Mouse (Mus musculus) heart, embryonic 10.5 days (tissue): ENCODE measurements around the gene Sgtb. TPM values are rescaled to one million over a fixed set of nuclear protein-coding genes. Genes with fewer than 3 reads are reported as not detected.
A peak's percentile ranks its signal among the peaks of the same experiment; 100 is the strongest.

ENCODE experiments used
- DNase-seq: peaks from one replicate; pipeline ENCODE4 v3.0.0-alpha.2; 2017; ENCODE audit warnings: low spot score
- H3K27ac ChIP-seq: fragments of 300-500 bp; sonication (generic); 2 replicates; pipeline ENCODE4 v1.5.1; 2016; ENCODE audit warnings: mild to moderate bottlenecking
- H3K27me3 ChIP-seq: fragments of 300-500 bp; sonication (generic); 2 replicates; pipeline ENCODE4 v1.6.1; 2016; ENCODE audit warnings: mild to moderate bottlenecking; ENCODE audit not compliant: poor library complexity, insufficient read depth, severe bottlenecking
- H3K36me3 ChIP-seq: fragments of 300-500 bp; sonication (generic); 2 replicates; pipeline ENCODE4 v1.6.1; 2016; ENCODE audit warnings: mild to moderate bottlenecking, moderate library complexity
- H3K4me1 ChIP-seq: fragments of 300-500 bp; sonication (generic); 2 replicates; pipeline ENCODE4 v1.6.1; 2016; ENCODE audit warnings: mild to moderate bottlenecking
- H3K4me3 ChIP-seq: fragments of 300-500 bp; sonication (generic); 2 replicates; pipeline ENCODE4 v1.5.1; 2016; ENCODE audit warnings: mild to moderate bottlenecking, moderate library complexity
- H3K9me3 ChIP-seq: fragments of 300-500 bp; sonication (generic); 2 replicates; pipeline ENCODE4 v1.6.1; 2016; ENCODE audit warnings: mild to moderate bottlenecking, moderate library complexity
- WGBS: fragments of 180-500 bp; shearing (Covaris S2); methylation state at CpG from one replicate; pipeline ENCODE4 v1.1.7; 2016; 5-methylcytosine and 5-hydroxymethylcytosine counted together
- polyA plus RNA-seq: library from polyadenylated mRNA; unstranded; fragments of >200 nt; fragmentation: Nextera tagmentation; extraction: Ambion mirVana; gene quantifications from 2 replicates; pipeline ENCODE4 v1.2.1, GENCODE M21; 2016

Sgtb gene
- polyA plus RNA-seq, 1 experiment from 2014 or later = 4.1 TPM

- Histone ChIP-seq H3K4me1 (0 out of 2 replicates have a peak, but pooled peaks cover 2% of the 10 kb centered on the region), H3K27ac (no peak overlapping the region), H3K36me3 (no peaks in the 10 kb centered on the region), H3K27me3 (no peaks in the 10 kb centered on the region), H3K9me3 (no peaks in the 10 kb centered on the region), H3K4me3 (no peak overlapping the region)
- DNase-seq = no peak
- 18% methylated on average over 1 of the region's 1 CpGs for WGBS
Measured at GRCm38 (mm10) chr13:104089387-104089786, 20.2 kb upstream of the Sgtb start.

- H3K9me3 ChIP-seq = no peaks in the 10 kb centered on the region
- H3K27me3 ChIP-seq = no peaks in the 10 kb centered on the region
- DNase-seq = no peak
- WGBS = 13% methylated on average over 1 of the region's 1 CpGs
- H3K27ac ChIP-seq = no peak overlapping the region
- H3K36me3 ChIP-seq = no peaks in the 10 kb centered on the region
- H3K4me3 ChIP-seq = no peak overlapping the region
- H3K4me1 ChIP-seq = peaks cover 22% of the 10 kb centered on the region
Measured at GRCm38 (mm10) chr13:104091734-104092133, 17.8 kb upstream of the Sgtb start.

GRCm38 (mm10) chr13:104094531-104095385 is 14.8 kb upstream of the Sgtb start:
- H3K27me3 ChIP-seq = no peaks in the 10 kb centered on the region
- H3K4me3 ChIP-seq = no peak overlapping the region
- peak overlapping the region; percentile 18; the same call in 1 of the 2 replicates for H3K27ac ChIP-seq
- peaks cover 36% of the 10 kb centered on the region for H3K4me1 ChIP-seq
- no peaks in the 10 kb centered on the region for H3K36me3 ChIP-seq
- no peaks in the 10 kb centered on the region for H3K9me3 ChIP-seq
- WGBS = 78% methylated on average over 11 of the region's 11 CpGs
- DNase-seq = no peak

- no peaks in the 10 kb centered on the region for H3K9me3 ChIP-seq
- no peaks in the 10 kb centered on the region for H3K27me3 ChIP-seq
- 51% methylated on average over 7 of the region's 7 CpGs for WGBS
- H3K4me1 ChIP-seq = peaks cover 36% of the 10 kb centered on the region
- no peaks in the 10 kb centered on the region for H3K36me3 ChIP-seq
- no peak for DNase-seq
- H3K27ac ChIP-seq = no peak overlapping the region
- H3K4me3 ChIP-seq = no peak overlapping the region
Measured at GRCm38 (mm10) chr13:104095955-104096354, 13.6 kb upstream of the Sgtb start.

- no peaks in the 10 kb centered on the region for H3K36me3 ChIP-seq
- 53% methylated on average over 7 of the region's 7 CpGs for WGBS
- H3K27me3 ChIP-seq = no peaks in the 10 kb centered on the region
- no peak overlapping the region for H3K4me3 ChIP-seq
- H3K4me1 ChIP-seq = peaks cover 35% of the 10 kb centered on the region
- H3K27ac ChIP-seq = peak overlapping the region; percentile 29; the same call in 1 of the 2 replicates
- no peak for DNase-seq
- no peaks in the 10 kb centered on the region for H3K9me3 ChIP-seq
Measured at GRCm38 (mm10) chr13:104097190-104097589, 12.4 kb upstream of the Sgtb start.

GRCm38 (mm10) chr13:104100416-104100815 is 9.1 kb upstream of the Sgtb start:
- Histone ChIP-seq H3K36me3 (peaks cover 16% of the 10 kb centered on the region; the same call in 1 of the 2 replicates), H3K27ac (no peak overlapping the region), H3K27me3 (no peaks in the 10 kb centered on the region), H3K4me3 (no peak overlapping the region), H3K4me1 (peaks cover 26% of the 10 kb centered on the region), H3K9me3 (peaks cover 7% of the 10 kb centered on the region; the same call in 1 of the 2 replicates)
- 78% methylated on average over 4 of the region's 4 CpGs for WGBS
- no peak for DNase-seq

- peaks cover 18% of the 10 kb centered on the region; the same call in 1 of the 2 replicates for H3K36me3 ChIP-seq
- DNase-seq = no peak
- no peak overlapping the region for H3K27ac ChIP-seq
- peaks cover 7% of the 10 kb centered on the region; the same call in 1 of the 2 replicates for H3K9me3 ChIP-seq
- H3K4me3 ChIP-seq = no peak overlapping the region
- WGBS = 72% methylated on average over 5 of the region's 5 CpGs
- peaks cover 14% of the 10 kb centered on the region; the same call in 1 of the 2 replicates for H3K4me1 ChIP-seq
- H3K27me3 ChIP-seq = no peaks in the 10 kb centered on the region
Measured at GRCm38 (mm10) chr13:104101606-104102235, 7.8 kb upstream of the Sgtb start.

- DNase-seq = no peak
- Histone ChIP-seq H3K4me1 (0 out of 2 replicates have a peak, but pooled peaks cover 6% of the 10 kb centered on the region), H3K9me3 (peaks cover 6% of the 10 kb centered on the region; the same call in 1 of the 2 replicates), H3K27me3 (no peaks in the 10 kb centered on the region), H3K27ac (peak overlapping the region; percentile 94), H3K36me3 (peaks cover 17% of the 10 kb centered on the region; the same call in 1 of the 2 replicates), H3K4me3 (peak overlapping the region; percentile 88)
- WGBS = 2% methylated on average over 24 of the region's 24 CpGs
Measured at GRCm38 (mm10) chr13:104108651-104109287, 772 bp upstream of the Sgtb start.

- 3% methylated on average over 38 of the region's 38 CpGs for WGBS
- no peaks in the 10 kb centered on the region for H3K27me3 ChIP-seq
- no peaks in the 10 kb centered on the region for H3K9me3 ChIP-seq
- H3K4me1 ChIP-seq = 0 out of 2 replicates have a peak, but pooled peaks cover 6% of the 10 kb centered on the region
- peaks cover 6% of the 10 kb centered on the region; the same call in 1 of the 2 replicates for H3K36me3 ChIP-seq
- peak overlapping the region; percentile 94 for H3K27ac ChIP-seq
- DNase-seq = no peak
- H3K4me3 ChIP-seq = peak overlapping the region; percentile 88
Measured at GRCm38 (mm10) chr13:104109816-104110521, 428 bp downstream of the Sgtb start.

- no peak for DNase-seq
- Histone ChIP-seq H3K36me3 (0 out of 2 replicates have a peak, but pooled peaks cover under 1% of the 10 kb centered on the region), H3K27ac (0 out of 2 replicates have a peak overlapping the region, but pooled peaks have one; percentile 94), H3K27me3 (no peaks in the 10 kb centered on the region), H3K4me1 (0 out of 2 replicates have a peak, but pooled peaks cover 6% of the 10 kb centered on the region), H3K9me3 (no peaks in the 10 kb centered on the region), H3K4me3 (peak overlapping the region; percentile 88)
- 59% methylated on average over 7 of the region's 7 CpGs for WGBS
Measured at GRCm38 (mm10) chr13:104110526-104110925, 985 bp downstream of the Sgtb start.

GRCm38 (mm10) chr13:104112266-104112900 is 2.8 kb downstream of the Sgtb start:
- H3K9me3 ChIP-seq = no peaks in the 10 kb centered on the region
- no peak overlapping the region for H3K27ac ChIP-seq
- H3K27me3 ChIP-seq = no peaks in the 10 kb centered on the region
- 44% methylated on average over 12 of the region's 12 CpGs for WGBS
- no peak for DNase-seq
- H3K4me1 ChIP-seq = 0 out of 2 replicates have a peak, but pooled peaks cover 6% of the 10 kb centered on the region
- H3K4me3 ChIP-seq = no peak overlapping the region
- H3K36me3 ChIP-seq = no peaks in the 10 kb centered on the region

- DNase-seq = no peak
- Histone ChIP-seq H3K4me1 (0 out of 2 replicates have a peak, but pooled peaks cover 6% of the 10 kb centered on the region), H3K9me3 (no peaks in the 10 kb centered on the region), H3K4me3 (no peak overlapping the region), H3K27me3 (no peaks in the 10 kb centered on the region), H3K36me3 (no peaks in the 10 kb centered on the region), H3K27ac (no peak overlapping the region)
- 93% methylated on average over 4 of the region's 4 CpGs for WGBS
Measured at GRCm38 (mm10) chr13:104113782-104114181, 4.2 kb downstream of the Sgtb start.
